Mouse (Mus musculus) CH12.LX (cell line): ENCODE results near the gene Cxcl1. TPM values are rescaled to one million over a fixed set of nuclear protein-coding genes. Genes with fewer than 3 reads are reported as not detected.

Experiments used
- DNase-seq: peaks from one replicate; pipeline ENCODE4 v3.0.0-alpha.2; 2013; ENCODE audit errors: extremely low read depth
- H3K27ac ChIP-seq: 2 replicates; pipeline ENCODE4 v1.5.1; 2012; ENCODE audit warnings: low read depth, mild to moderate bottlenecking, control low read depth, moderate library complexity; ENCODE audit not compliant: insufficient read depth
- H3K27me3 ChIP-seq: replicated peaks from 2 replicates; pipeline ENCODE3; 2012; ENCODE audit warnings: inconsistent platforms
- H3K36me3 ChIP-seq, 2 experiments: replicated peaks in 1 of 2; 2 replicates each; pipeline versions ENCODE3 to v1.6.1; 2012; ENCODE audit warnings: inconsistent platforms in 1 of 2, low read length in 1 of 2, mild to moderate bottlenecking in 1 of 2, mixed read lengths in 1 of 2, moderate library complexity in 1 of 2; ENCODE audit not compliant: control insufficient read depth in 1 of 2, insufficient read depth in 1 of 2
- H3K4me1 ChIP-seq, 2 experiments: 2 replicates each; pipeline ENCODE4 v1.6.1; 2012; ENCODE audit warnings: inconsistent platforms in 1 of 2, moderate library complexity in 1 of 2; ENCODE audit not compliant: insufficient read depth in 2 of 2, control insufficient read depth in 1 of 2
- H3K4me2 ChIP-seq: 2 replicates; pipeline ENCODE4 v1.6.1; 2012; ENCODE audit warnings: low read depth, mild to moderate bottlenecking, control low read depth; ENCODE audit not compliant: poor library complexity, insufficient read depth, severe bottlenecking
- H3K4me3 ChIP-seq, 3 experiments: fragments of 150-350 bp in 1 of 3; sonication (generic) in 1 of 3; replicated peaks in 1 of 3; 2 replicates each; pipeline versions ENCODE3 to v1.5.1; 2011 to 2012; ENCODE audit warnings: low read depth in 2 of 3, low read length in 2 of 3, mild to moderate bottlenecking in 2 of 3, moderate library complexity in 2 of 3, control low read depth in 1 of 3, improper control_type of control experiment in 1 of 3, inconsistent platforms in 1 of 3, mixed read lengths in 1 of 3; ENCODE audit not compliant: poor library complexity in 1 of 3
- H3K79me2 ChIP-seq: replicated peaks from 2 replicates; pipeline ENCODE4 v1.6.1; 2012; ENCODE audit warnings: mild to moderate bottlenecking, moderate library complexity; ENCODE audit not compliant: control insufficient read depth, poor library complexity, insufficient read depth, severe bottlenecking; ENCODE audit errors: extremely low read depth
- H3K9ac ChIP-seq: 2 replicates; pipeline ENCODE4 v1.6.1; 2012; ENCODE audit warnings: low read depth, mild to moderate bottlenecking, control low read depth, moderate library complexity; ENCODE audit not compliant: insufficient read depth
- H3K9me3 ChIP-seq: replicated peaks from 2 replicates; pipeline ENCODE3; 2012; ENCODE audit warnings: low read length, inconsistent platforms, mixed read lengths
- CHD2 ChIP-seq: IDR thresholded peaks from 2 replicates; pipeline ENCODE4 v1.6.1; 2011; ENCODE audit warnings: low read length, improper control_type of control experiment
- CTCF ChIP-seq, 2 experiments: IDR thresholded peaks in 1 of 2; conservative IDR thresholded peaks in 1 of 2; 2 replicates each; pipeline ENCODE4 v1.5.1; 2011 to 2012; ENCODE audit warnings: low read depth in 2 of 2, low read length in 2 of 2, improper control_type of control experiment in 1 of 2, inconsistent platforms in 1 of 2, mild to moderate bottlenecking in 1 of 2, moderate library complexity in 1 of 2
- ELF1 ChIP-seq: IDR thresholded peaks from 2 replicates; pipeline ENCODE4 v1.6.1; 2014; ENCODE audit warnings: low read depth, mild to moderate bottlenecking, inconsistent platforms, low read length, improper control_type of control experiment
- GABPA ChIP-seq: IDR thresholded peaks from 2 replicates; pipeline ENCODE4 v1.6.1; 2012; ENCODE audit warnings: low read depth, low read length, improper control_type of control experiment, inconsistent platforms; ENCODE audit not compliant: insufficient replicate concordance
- NELFE ChIP-seq: IDR thresholded peaks from 2 replicates; pipeline ENCODE4 v1.6.1; 2011; ENCODE audit warnings: low read depth, low read length, improper control_type of control experiment
- PAX5 ChIP-seq: IDR thresholded peaks from 2 replicates; pipeline ENCODE4 v1.6.1; 2012; ENCODE audit warnings: low read length, inconsistent platforms, mixed read lengths
- RAD21 ChIP-seq: IDR thresholded peaks from 2 replicates; pipeline ENCODE4 v1.6.1; 2011; ENCODE audit warnings: low read depth, mild to moderate bottlenecking, low read length, improper control_type of control experiment, moderate library complexity
- SMC3 ChIP-seq: IDR thresholded peaks from 2 replicates; pipeline ENCODE4 v1.6.1; 2011; ENCODE audit warnings: low read depth, low read length, improper control_type of control experiment
- USF1 ChIP-seq: IDR thresholded peaks from 2 replicates; pipeline ENCODE4 v1.6.1; 2014; ENCODE audit warnings: low read depth, mild to moderate bottlenecking, inconsistent platforms, low read length, improper control_type of control experiment
- USF2 ChIP-seq: conservative IDR thresholded peaks from 2 replicates; pipeline ENCODE4 v1.6.1; 2011; ENCODE audit warnings: low read depth, low read length, improper control_type of control experiment
- ZC3H11A ChIP-seq: IDR thresholded peaks from 2 replicates; pipeline ENCODE4 v1.6.1; 2012; ENCODE audit warnings: low read depth, mild to moderate bottlenecking, inconsistent platforms, low read length, improper control_type of control experiment
- ZMIZ1 ChIP-seq: IDR thresholded peaks from 2 replicates; pipeline ENCODE4 v1.6.1; 2012; ENCODE audit warnings: low read depth, mild to moderate bottlenecking, inconsistent platforms, low read length, improper control_type of control experiment
- dilution Hi-C: fragments of 300-500 bp; cut with MboI; formaldehyde crosslinking; loops from 2 replicates; pipeline ENCODE4 v1.14.3; 2020; ENCODE audit warnings: low sequenced_read_pairs; ENCODE audit not compliant: extremely low pct_unique_long_range_greater_than_20kb, extremely low pct_ligation_motif_present
- in situ Hi-C: fragments of 300-500 bp; cut with MboI; formaldehyde crosslinking; loops from 3 replicates; pipeline ENCODE4 v1.14.3; 2019; ENCODE audit warnings: low sequenced_read_pairs, low pct_ligation_motif_present, low pct_unique_long_range_greater_than_20kb, mixed read lengths
- polyA plus RNA-seq: library from polyadenylated mRNA; unstranded; fragments of >175 nt; gene quantifications from 2 replicates; pipeline ENCODE4 v1.2.1, GENCODE M21; 2012; ENCODE audit warnings: low read depth; ENCODE audit not compliant: insufficient read length
- total RNA-seq, 2 experiments: library from RNA; depleted of rRNA; stranded (reverse); fragments of 300-350 nt in 1 of 2; fragments of >200 nt in 1 of 2; gene quantifications; 2 replicates each; pipeline ENCODE4 v1.2.3; 2012 to 2014

Gene Cxcl1
- total and polyA plus RNA-seq, 3 experiments = not detected

- in situ Hi-C loops = loop anchor here (10.0 kb wide), 1 partner anchor 249 kb away; no protein-coding TSS in a partner anchor
- TF ChIP-seq PAX5 = no peak
- no peak for TF ChIP-seq CHD2
- no peak for TF ChIP-seq ZMIZ1
- TF ChIP-seq NELFE = no peak
- Histone ChIP-seq H3K4me3 (peak within 1 kb of the TSS in 2 of 3 experiments; percentile 25 to 46), H3K27me3 (no peaks in the 10 kb centered on the region), H3K4me2 (peak within 1 kb of the TSS; percentile 96), H3K4me1 (peaks cover 5 to 28% of the 10 kb centered on the region in 2 experiments; a peak in 2 of 4 replicates), H3K27ac (no peak within 1 kb of the TSS), H3K9ac (0 out of 2 replicates have a peak within 1 kb of the TSS, but pooled peaks have one; percentile 11), H3K79me2 (no peaks in the 10 kb centered on the region), H3K9me3 (no peaks in the 10 kb centered on the region), H3K36me3 (no peaks in the 10 kb centered on the region)
- DNase-seq = peak; percentile 21
- dilution Hi-C loops = no loop called here
These were observed 12.4 kb downstream of the Cxcl1 start, which contains the start of gene Cxcl2 for GRCm38 (mm10) chr5:90903339-90904020. Cxcl2 (plus strand) TSS chr5:90903871.

GRCm38 (mm10) chr5:90908983-90909382 lies 17.9 kb downstream of the Cxcl1 start:
- dilution Hi-C loops (no loop called here), in situ Hi-C loops (loop anchor here (10.0 kb wide), 1 partner anchor 254 kb away; no protein-coding TSS in a partner anchor)
- Histone ChIP-seq H3K4me3 (no peak overlapping the region), H3K4me1 (peaks cover 0 to 3% of the 10 kb centered on the region in 2 experiments; a peak in 2 of 4 replicates), H3K9ac (no peak overlapping the region), H3K79me2 (no peaks in the 10 kb centered on the region), H3K27me3 (no peaks in the 10 kb centered on the region), H3K27ac (no peak overlapping the region), H3K9me3 (no peaks in the 10 kb centered on the region), H3K36me3 (no peaks in the 10 kb centered on the region), H3K4me2 (no peak overlapping the region)
- peak; percentile 80 for DNase-seq
- TF ChIP-seq ELF1 = no peak
- TF ChIP-seq USF2 = no peak
- TF ChIP-seq SMC3 = peak; percentile 82
- no peak for TF ChIP-seq GABPA
- peak; percentile 91 for TF ChIP-seq RAD21
- no peak for TF ChIP-seq USF1
- TF ChIP-seq CTCF (conservative IDR thresholded peaks at IDR 0.05 in 1 of 2, IDR thresholded peaks at IDR 0.05 in 1 of 2; ENCODE audit: low read depth in 2 of 2, low read length in 2 of 2) = peak; percentile 60 to 90
- peak; percentile 41 for TF ChIP-seq ZC3H11A

- Histone ChIP-seq H3K9me3 (no peaks in the 10 kb centered on the region), H3K4me3 (no peak overlapping the region), H3K36me3 (no peaks in the 10 kb centered on the region), H3K9ac (no peak overlapping the region), H3K79me2 (no peaks in the 10 kb centered on the region), H3K27me3 (no peaks in the 10 kb centered on the region), H3K4me1 (no peaks in the 10 kb centered on the region), H3K4me2 (no peak overlapping the region), H3K27ac (no peak overlapping the region)
- in situ Hi-C loops = no loop called here
- no peak for DNase-seq
- TF ChIP-seq ZC3H11A (no peak), RAD21 (no peak), ELF1 (no peak)
- dilution Hi-C loops = no loop called here
These were observed 28.5 kb downstream of the Cxcl1 start for GRCm38 (mm10) chr5:90919495-90919894.
